Mouse (Mus musculus) cerebellum, adult 2 months (tissue): ENCODE results near the gene 4921507P07Rik.
"Not testable (repeated sequence)": the region's sequence is repeated elsewhere in the genome, so short reads cannot be mapped to it uniquely, and the experiment has no call there.

Source experiments
- CTCF ChIP-seq: fragments of 200-500 bp; IDR thresholded peaks from 2 replicates; pipeline ENCODE4 v1.5.1; 2011; ENCODE audit warnings: low read depth, mild to moderate bottlenecking, control low read depth, low read length, moderate library complexity, borderline replicate concordance; ENCODE audit not compliant: insufficient read depth
- POLR2A ChIP-seq: fragments of 200-500 bp; IDR thresholded peaks from 2 replicates; pipeline ENCODE4 v1.6.1; 2011; ENCODE audit warnings: low read length, control low read depth, borderline replicate concordance; ENCODE audit not compliant: insufficient read depth

GRCm38 (mm10) chr6:50554223-50554622, 42.2 kb downstream of the 4921507P07Rik start:
- TF ChIP-seq CTCF, POLR2A: not testable (repeated sequence)
